Mouse (Mus musculus) yolk sac, embryonic 10.5 days (tissue): ENCODE data around the gene Strn.
"Not testable (repeated sequence)": the region's sequence is repeated elsewhere in the genome, so short reads cannot be mapped to it uniquely, and the experiment has no call there.

Source experiments
- DNase-seq: peaks from one replicate; pipeline ENCODE4 v3.0.0-alpha.2; 2017; ENCODE audit warnings: low spot score

Strn gene

GRCm38 (mm10) chr17:78710258-78710657, 26.7 kb downstream of the Strn start:
- no peak for DNase-seq

- DNase-seq = no peak
Measured at GRCm38 (mm10) chr17:78708422-78708821, 28.6 kb downstream of the Strn start.

DNA sequence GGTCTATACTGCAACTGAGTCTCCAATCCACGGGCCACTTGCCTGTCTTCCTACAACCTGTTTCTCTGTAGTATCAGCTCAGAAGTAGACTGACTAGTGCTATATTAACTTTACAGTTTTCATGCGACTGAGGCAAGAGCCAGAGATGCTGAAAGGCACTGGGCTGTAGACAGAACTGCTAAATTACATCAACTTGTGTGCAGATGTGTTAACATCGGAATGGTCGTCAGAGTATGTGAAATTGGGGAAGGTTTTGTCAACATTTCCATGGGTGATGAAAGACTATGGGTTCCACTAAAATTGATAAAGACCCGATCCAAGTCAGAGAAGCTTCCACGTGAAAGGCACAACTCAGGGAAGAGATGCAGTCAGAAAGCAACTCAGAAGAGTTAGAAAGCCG, 34.0 kb downstream of the Strn start:
- DNase-seq = no peak

DNA sequence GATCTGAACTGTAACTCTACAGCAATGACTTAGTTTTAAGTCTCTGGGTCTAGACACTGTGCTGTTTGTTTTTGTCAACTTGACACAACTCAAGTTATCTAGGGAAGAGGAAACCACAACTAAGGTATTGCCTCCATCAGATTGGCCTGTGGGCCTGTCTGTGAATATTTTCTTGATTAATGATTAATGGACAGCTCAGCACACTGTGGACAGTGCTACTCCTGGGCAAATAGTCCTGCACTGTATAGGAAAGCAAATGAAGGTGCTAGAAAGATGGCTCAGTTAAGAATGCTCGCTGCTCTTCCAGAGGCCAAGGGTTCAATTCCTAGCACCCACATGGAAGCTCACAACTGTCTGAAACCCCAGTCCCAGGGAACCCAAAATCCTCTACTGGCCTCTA, 38.0 kb downstream of the Strn start:
- peak; percentile 21 for DNase-seq

GRCm38 (mm10) chr17:78697462-78697861, 39.5 kb downstream of the Strn start:
- no peak for DNase-seq

DNA sequence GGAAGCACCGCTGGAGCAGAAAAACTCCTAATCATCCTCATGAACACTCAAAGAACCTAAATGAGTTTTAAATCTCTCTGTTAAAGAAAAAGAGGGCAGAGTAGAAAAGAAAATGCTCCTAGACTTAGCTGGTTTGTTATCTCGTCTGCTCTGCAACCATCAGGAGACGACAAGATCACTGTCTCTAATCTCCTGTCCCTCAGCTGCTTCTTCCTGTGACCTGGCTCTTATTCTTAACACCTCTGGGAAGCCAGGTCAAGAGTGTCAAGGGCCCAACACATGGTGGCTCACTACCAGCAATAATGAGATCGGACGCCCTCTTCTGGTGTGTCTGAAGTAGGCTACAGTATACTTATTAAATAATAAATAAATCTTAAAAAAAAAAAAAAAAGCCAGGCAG, 40.1 kb downstream of the Strn start:
- DNase-seq = no peak

DNA sequence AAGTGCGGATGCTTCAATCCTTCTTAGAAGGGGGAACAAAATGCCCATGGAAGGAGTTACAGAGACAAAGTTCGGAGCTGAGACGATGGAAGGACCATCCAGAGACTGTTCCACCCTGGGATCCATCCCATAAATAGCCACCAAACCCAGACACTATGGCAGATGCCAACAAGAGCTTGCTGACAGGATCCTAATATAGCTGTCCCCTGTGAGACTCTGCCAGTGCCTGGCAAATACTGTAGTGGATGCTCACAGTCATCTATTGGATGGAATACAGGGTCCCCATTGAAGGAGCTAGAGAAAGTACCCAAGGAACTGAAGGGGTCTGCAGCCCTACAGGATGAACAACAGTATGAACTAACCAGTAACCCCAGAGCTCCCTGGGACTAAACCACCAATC, 47.8 kb downstream of the Strn start:
- not testable (repeated sequence) for DNase-seq

- DNase-seq = no peak
Measured at GRCm38 (mm10) chr17:78687971-78688370, 49.0 kb downstream of the Strn start.

DNA sequence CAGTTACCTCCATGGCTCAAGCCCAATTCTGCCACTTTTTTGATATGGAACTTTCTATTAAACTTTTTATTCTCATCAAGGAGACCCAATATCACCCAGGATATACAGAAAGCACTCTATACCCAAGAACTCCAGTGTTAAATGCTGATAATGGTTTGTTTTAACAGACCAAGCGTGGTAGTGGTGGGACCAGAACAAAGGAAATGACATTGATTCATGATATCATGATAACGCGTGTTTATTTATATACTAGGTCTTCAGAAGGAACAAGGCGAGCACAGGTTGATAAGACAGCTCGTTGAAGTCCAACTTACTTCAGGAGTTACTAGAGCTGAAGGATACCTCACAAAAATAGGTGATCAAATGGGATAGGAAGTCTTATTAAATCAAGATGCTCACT, 52.0 kb downstream of the Strn start:
- DNase-seq = no peak

- DNase-seq = no peak
Measured at GRCm38 (mm10) chr17:78682351-78682750, 54.6 kb downstream of the Strn start.

- no peak for DNase-seq
Measured at GRCm38 (mm10) chr17:78679503-78679902, 57.5 kb downstream of the Strn start.

DNA sequence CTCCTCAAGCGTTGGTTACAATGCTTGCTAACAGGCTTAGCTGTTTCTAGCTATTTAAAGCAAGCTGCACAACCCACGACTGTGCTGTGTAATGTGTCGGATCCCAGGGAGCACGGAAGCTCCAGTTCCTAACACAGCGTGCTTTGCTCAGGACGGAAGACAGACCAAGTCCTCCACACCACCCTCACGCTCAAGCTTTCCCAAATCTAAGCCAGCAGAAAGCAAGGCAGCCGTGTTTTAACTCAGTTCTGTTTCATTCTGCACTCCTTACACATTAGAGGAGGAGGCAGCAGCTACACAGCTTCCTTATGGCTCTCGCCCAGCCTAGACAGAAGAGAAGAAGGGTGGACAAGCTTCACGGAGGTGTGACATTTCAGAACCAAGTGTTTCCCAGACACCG, 60.2 kb downstream of the Strn start:
- no peak for DNase-seq

DNA sequence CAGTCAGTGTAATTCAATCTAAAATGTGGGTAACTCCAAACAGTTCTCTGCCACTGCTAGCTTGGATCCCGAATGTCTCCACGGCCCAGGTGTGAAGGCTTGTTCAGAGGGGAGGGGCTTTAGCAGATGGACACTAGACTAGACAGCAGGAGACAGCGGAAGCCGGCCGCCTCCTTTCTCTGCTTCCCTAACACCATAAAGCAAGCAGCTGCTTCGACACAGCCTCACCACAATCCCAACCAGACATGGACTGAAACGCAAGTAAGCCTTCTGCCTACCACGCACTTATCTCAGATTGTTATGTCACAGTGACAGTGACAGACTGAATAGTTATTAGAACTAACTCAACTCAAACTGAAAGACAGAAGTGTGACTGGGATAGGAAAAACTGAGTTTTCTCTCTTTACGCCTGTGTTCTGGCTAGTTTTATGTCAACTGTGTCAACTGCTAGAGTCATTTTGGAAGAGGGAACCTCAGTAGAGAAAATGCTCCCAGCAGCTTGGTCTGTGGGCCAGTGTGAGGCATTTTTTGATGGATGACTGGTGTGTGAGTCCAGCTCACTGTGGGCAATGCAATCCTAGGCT, 71.9 kb downstream of the Strn start:
- DNase-seq = no peak

- no peak for DNase-seq
Measured at GRCm38 (mm10) chr17:78654841-78655240, 82.2 kb downstream of the Strn start.

- DNase-seq = no peak
Measured at GRCm38 (mm10) chr17:78643853-78644475, 93.0 kb downstream of the Strn start.

- DNase-seq = no peak
Measured at GRCm38 (mm10) chr17:78642259-78642658, 94.7 kb downstream of the Strn start.

GRCm38 (mm10) chr17:78640387-78640786, 96.6 kb downstream of the Strn start:
- DNase-seq = no peak

- DNase-seq = no peak
Measured at GRCm38 (mm10) chr17:78639099-78639498, 97.9 kb downstream of the Strn start.

DNA sequence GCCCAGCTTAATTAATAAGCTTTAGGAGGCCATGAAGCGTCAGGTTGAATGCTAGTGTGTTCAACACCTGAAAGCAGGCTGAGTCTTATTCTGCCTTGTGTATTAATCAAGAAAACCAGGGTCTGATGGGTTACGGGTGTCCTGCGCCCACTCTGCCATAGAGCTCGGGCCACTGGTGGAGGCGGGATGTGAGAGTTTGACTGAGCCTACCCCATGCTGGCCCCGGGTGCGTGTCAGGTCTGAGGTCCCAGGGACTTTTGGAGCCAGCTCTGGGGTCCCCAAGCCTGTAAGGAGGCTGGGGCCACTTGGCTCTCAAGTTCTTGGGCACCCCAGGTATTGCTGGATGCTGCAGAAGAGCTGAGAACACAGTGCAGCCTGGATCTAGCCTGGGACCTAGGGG, 99.9 kb downstream of the Strn start:
- DNase-seq = no peak

DNA sequence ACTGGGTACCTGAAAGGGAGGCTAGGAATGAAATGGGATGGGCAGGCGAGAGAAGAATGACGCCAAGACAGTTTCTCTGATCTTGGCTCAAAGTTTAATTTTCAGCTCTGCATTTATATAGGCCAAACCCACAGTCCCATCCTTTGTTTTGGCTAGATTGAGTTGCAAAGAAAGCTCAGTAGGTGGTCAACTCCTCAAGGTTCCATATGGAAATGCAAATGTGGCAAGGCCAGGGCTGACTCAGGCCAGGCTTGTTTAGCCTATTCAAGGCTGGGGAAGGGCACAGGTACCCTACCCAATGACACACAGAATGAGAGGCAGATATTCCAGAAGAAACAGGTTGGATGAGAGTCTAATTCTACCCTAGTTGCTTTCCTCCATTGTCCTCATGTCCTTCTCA, 101.4 kb downstream of the Strn start:
- no peak for DNase-seq

- no peak for DNase-seq
Measured at GRCm38 (mm10) chr17:78624941-78625340, 112.1 kb downstream of the Strn start.

DNA sequence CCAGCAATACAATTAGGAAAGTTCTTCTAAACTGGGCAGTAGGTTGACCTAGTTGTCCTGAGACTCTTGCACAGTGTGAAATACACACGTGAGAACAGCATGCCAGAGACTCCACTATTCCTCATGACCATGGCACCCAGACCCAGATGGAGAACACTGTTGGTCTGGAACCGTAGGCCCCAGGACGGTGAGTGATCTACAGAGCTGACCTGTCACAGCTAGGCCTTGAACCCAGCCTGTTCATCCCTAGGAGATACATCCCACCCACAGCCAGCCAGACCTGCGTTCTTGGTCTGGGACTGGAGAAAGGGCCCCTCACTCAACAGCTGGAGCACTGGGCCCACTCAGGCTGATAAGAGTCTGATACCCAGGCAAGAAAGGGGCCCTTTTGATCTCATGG, 115.1 kb downstream of the Strn start:
- no peak for DNase-seq

GRCm38 (mm10) chr17:78620740-78621139, 116.3 kb downstream of the Strn start:
- no peak for DNase-seq

- DNase-seq = no peak
Measured at GRCm38 (mm10) chr17:78619981-78620380, 117.0 kb downstream of the Strn start.
